Mouse (Mus musculus) kidney, embryonic 14.5 days (tissue): ENCODE data around the gene Gm28845. TPM values are rescaled to one million over a fixed set of nuclear protein-coding genes. Genes with fewer than 3 reads are reported as not detected.

Source experiments
- ATAC-seq: fragments of 200-750 bp; cut with Nextera tagmentation; 2 replicates; pipeline ENCODE4 v1.8.0; 2017; ENCODE audit warnings: moderate number of reproducible peaks, mild to moderate bottlenecking, moderate TSS enrichment, moderate library complexity; ENCODE audit not compliant: low FRiP score, low TSS enrichment
- H3K27ac ChIP-seq: fragments of 300-500 bp; sonication (generic); 2 replicates; pipeline ENCODE4 v1.5.1; 2014; ENCODE audit warnings: low read depth, mild to moderate bottlenecking, low read length, moderate library complexity, mixed read lengths
- H3K27me3 ChIP-seq: fragments of 300-500 bp; sonication (generic); 2 replicates; pipeline ENCODE4 v1.6.1; 2014; ENCODE audit warnings: mild to moderate bottlenecking, low read length; ENCODE audit not compliant: control insufficient read depth, insufficient read depth
- H3K36me3 ChIP-seq: fragments of 300-500 bp; sonication (generic); 2 replicates; pipeline ENCODE4 v1.6.1; 2014; ENCODE audit warnings: low read length, mixed read lengths; ENCODE audit not compliant: control insufficient read depth, insufficient read depth
- H3K4me1 ChIP-seq: fragments of 300-500 bp; sonication (generic); 2 replicates; pipeline ENCODE4 v1.6.1; 2014; ENCODE audit warnings: low read length, mixed read lengths; ENCODE audit not compliant: control insufficient read depth, insufficient read depth
- H3K4me2 ChIP-seq: fragments of 300-500 bp; sonication (generic); replicated peaks from 2 replicates; pipeline ENCODE4 v1.6.1; 2014; ENCODE audit warnings: low read depth, mild to moderate bottlenecking, low read length
- H3K4me3 ChIP-seq: fragments of 300-500 bp; sonication (generic); 2 replicates; pipeline ENCODE4 v1.5.1; 2014; ENCODE audit warnings: mild to moderate bottlenecking, low read length
- H3K9ac ChIP-seq: fragments of 300-500 bp; sonication (generic); 2 replicates; pipeline ENCODE4 v1.6.1; 2014; ENCODE audit warnings: low read depth, mild to moderate bottlenecking, low read length, moderate library complexity
- H3K9me3 ChIP-seq: fragments of 300-500 bp; sonication (generic); 2 replicates; pipeline ENCODE4 v1.6.1; 2016; ENCODE audit warnings: low read length; ENCODE audit not compliant: control insufficient read depth
- WGBS: fragments of 180-500 bp; shearing (Covaris S2); extraction: QIAGEN DNeasy Blood & Tissue Kit; methylation state at CpG from one replicate; pipeline ENCODE4 v1.1.7; 2014; 5-methylcytosine and 5-hydroxymethylcytosine counted together
- polyA plus RNA-seq: library from polyadenylated mRNA; unstranded; fragments of >200 nt; fragmentation: Nextera tagmentation; extraction: Ambion mirVana; gene quantifications from 2 replicates; pipeline ENCODE4 v1.2.1, GENCODE M21; 2014

The Gm28845 gene
- polyA plus RNA-seq, result not detected in 2 replicates

- H3K27me3 ChIP-seq, result no peaks in the 10 kb centered on the region
- H3K9me3 ChIP-seq, result no peaks in the 10 kb centered on the region
- ATAC-seq, result no peak
- H3K4me2 ChIP-seq, result no peak within 1 kb of the TSS
- H3K4me3 ChIP-seq, result no peak within 1 kb of the TSS
- no peak within 1 kb of the TSS for H3K9ac ChIP-seq
- 88% methylated on average over 1 of the region's 1 CpGs for WGBS
- no peaks in the 10 kb centered on the region for H3K36me3 ChIP-seq
- H3K4me1 ChIP-seq, result no peaks in the 10 kb centered on the region
- no peak within 1 kb of the TSS for H3K27ac ChIP-seq
These were observed at the start of gene Gm28845 for GRCm38 (mm10) chr1:65119438-65119837. TSS of gene Gm28845 (minus strand) at chr1:65119558.

GRCm38 (mm10) chr1:65167496-65167895 is 48.1 kb upstream of the Gm28845 start:
- no peaks in the 10 kb centered on the region for H3K4me1 ChIP-seq
- H3K9ac ChIP-seq, result no peak overlapping the region
- H3K9me3 ChIP-seq, result no peaks in the 10 kb centered on the region
- ATAC-seq, result no peak
- no peaks in the 10 kb centered on the region for H3K27me3 ChIP-seq
- H3K4me2 ChIP-seq, result no peak overlapping the region
- 92% methylated on average over 1 of the region's 1 CpGs for WGBS
- H3K27ac ChIP-seq, result no peak overlapping the region
- H3K4me3 ChIP-seq, result no peak overlapping the region
- H3K36me3 ChIP-seq, result peaks cover 85% of the 10 kb centered on the region

- Histone ChIP-seq H3K27me3 (no peaks in the 10 kb centered on the region), H3K9me3 (no peaks in the 10 kb centered on the region), H3K36me3 (peaks cover 72% of the 10 kb centered on the region), H3K9ac (no peak overlapping the region), H3K4me1 (no peaks in the 10 kb centered on the region), H3K27ac (no peak overlapping the region), H3K4me3 (no peak overlapping the region), H3K4me2 (no peak overlapping the region)
- no peak for ATAC-seq
- WGBS, result 94% methylated on average over 1 of the region's 1 CpGs
These were observed 42.9 kb upstream of the Gm28845 start for GRCm38 (mm10) chr1:65162210-65162609.

- Histone ChIP-seq H3K4me1 (no peaks in the 10 kb centered on the region), H3K4me3 (no peak overlapping the region), H3K9me3 (no peaks in the 10 kb centered on the region), H3K27ac (no peak overlapping the region), H3K4me2 (no peak overlapping the region), H3K36me3 (peaks cover 24% of the 10 kb centered on the region), H3K27me3 (no peaks in the 10 kb centered on the region), H3K9ac (no peak overlapping the region)
- no peak for ATAC-seq
- WGBS, result 95% methylated on average over 5 of the region's 5 CpGs
These were observed 36.8 kb upstream of the Gm28845 start for GRCm38 (mm10) chr1:65156111-65156510.

- no peaks in the 10 kb centered on the region for H3K4me1 ChIP-seq
- no peaks in the 10 kb centered on the region for H3K9me3 ChIP-seq
- peaks cover 12% of the 10 kb centered on the region for H3K36me3 ChIP-seq
- H3K27ac ChIP-seq, result no peak overlapping the region
- H3K4me3 ChIP-seq, result no peak overlapping the region
- H3K9ac ChIP-seq, result no peak overlapping the region
- no peak overlapping the region for H3K4me2 ChIP-seq
- H3K27me3 ChIP-seq, result no peaks in the 10 kb centered on the region
- peak; percentile 78 for ATAC-seq
These were observed 35.5 kb upstream of the Gm28845 start for GRCm38 (mm10) chr1:65154814-65155213.

- H3K36me3 ChIP-seq, result no peaks in the 10 kb centered on the region
- no peak overlapping the region for H3K4me2 ChIP-seq
- no peaks in the 10 kb centered on the region for H3K9me3 ChIP-seq
- ATAC-seq, result no peak
- 86% methylated on average over 3 of the region's 3 CpGs for WGBS
- H3K4me1 ChIP-seq, result no peaks in the 10 kb centered on the region
- no peak overlapping the region for H3K27ac ChIP-seq
- H3K27me3 ChIP-seq, result no peaks in the 10 kb centered on the region
- H3K4me3 ChIP-seq, result no peak overlapping the region
- H3K9ac ChIP-seq, result no peak overlapping the region
These were observed 28.6 kb upstream of the Gm28845 start for GRCm38 (mm10) chr1:65147971-65148370.

- Histone ChIP-seq H3K4me2 (no peak overlapping the region), H3K9ac (no peak overlapping the region), H3K4me1 (no peaks in the 10 kb centered on the region), H3K27me3 (no peaks in the 10 kb centered on the region), H3K36me3 (no peaks in the 10 kb centered on the region), H3K4me3 (no peak overlapping the region), H3K9me3 (0 out of 2 replicates have a peak, but pooled peaks cover under 1% of the 10 kb centered on the region), H3K27ac (no peak overlapping the region)
- no peak for ATAC-seq
- 90% methylated on average over 5 of the region's 5 CpGs for WGBS
These were observed 28.0 kb upstream of the Gm28845 start for GRCm38 (mm10) chr1:65147326-65147725.

- 53% methylated on average over 2 of the region's 2 CpGs for WGBS
- 0 out of 2 replicates have a peak, but pooled peaks cover 2% of the 10 kb centered on the region for H3K9me3 ChIP-seq
- no peak overlapping the region for H3K9ac ChIP-seq
- H3K4me2 ChIP-seq, result no peak overlapping the region
- no peaks in the 10 kb centered on the region for H3K27me3 ChIP-seq
- no peaks in the 10 kb centered on the region for H3K36me3 ChIP-seq
- H3K4me3 ChIP-seq, result no peak overlapping the region
- ATAC-seq, result no peak
- H3K27ac ChIP-seq, result no peak overlapping the region
- no peaks in the 10 kb centered on the region for H3K4me1 ChIP-seq
These were observed 27.2 kb upstream of the Gm28845 start for GRCm38 (mm10) chr1:65146601-65147000.

GRCm38 (mm10) chr1:65144783-65145182 is 25.4 kb upstream of the Gm28845 start:
- H3K9me3 ChIP-seq, result 0 out of 2 replicates have a peak, but pooled peaks cover 2% of the 10 kb centered on the region
- H3K4me2 ChIP-seq, result no peak overlapping the region
- H3K27me3 ChIP-seq, result no peaks in the 10 kb centered on the region
- H3K4me3 ChIP-seq, result no peak overlapping the region
- 71% methylated on average over 2 of the region's 2 CpGs for WGBS
- no peaks in the 10 kb centered on the region for H3K4me1 ChIP-seq
- no peak for ATAC-seq
- H3K36me3 ChIP-seq, result no peaks in the 10 kb centered on the region
- no peak overlapping the region for H3K27ac ChIP-seq
- H3K9ac ChIP-seq, result no peak overlapping the region
